Mouse (Mus musculus) myocyte (in vitro differentiated cells): ENCODE results near the gene Bhmt2. TPM values are rescaled to one million over a fixed set of nuclear protein-coding genes. Genes with fewer than 3 reads are reported as not detected.

Experiments used
- H3K27me3 ChIP-seq: one replicate; pipeline ENCODE4 v1.6.1; 2011; ENCODE audit not compliant: control insufficient read depth, insufficient read depth, insufficient read length
- H3K36me3 ChIP-seq: one replicate; pipeline ENCODE4 v1.6.1; 2011; ENCODE audit not compliant: control insufficient read depth, insufficient read depth
- H3K4me2 ChIP-seq: one replicate; pipeline ENCODE4 v1.6.1; 2011; ENCODE audit warnings: low read depth, control low read depth
- H3K4me3 ChIP-seq: one replicate; pipeline ENCODE4 v1.5.1; 2011; ENCODE audit warnings: mild to moderate bottlenecking, control low read depth, moderate library complexity
- H3K79me2 ChIP-seq: one replicate; pipeline ENCODE4 v1.6.1; 2011; ENCODE audit not compliant: control insufficient read depth, insufficient read depth
- H3ac ChIP-seq: one replicate; pipeline ENCODE4 v1.6.1; 2011; ENCODE audit not compliant: control insufficient read depth, insufficient read length
- CEBPB ChIP-seq: IDR thresholded peaks from 2 replicates; pipeline ENCODE4 v1.6.1; 2011; ENCODE audit warnings: mild to moderate bottlenecking, moderate library complexity; ENCODE audit not compliant: poor library complexity, insufficient read depth, severe bottlenecking
- E2F4 ChIP-seq: IDR thresholded peaks from one replicate; pipeline ENCODE4 v1.6.1; 2011; ENCODE audit warnings: mild to moderate bottlenecking, control low read depth, moderate library complexity; ENCODE audit not compliant: insufficient read depth
- MAX ChIP-seq: IDR thresholded peaks from one replicate; pipeline ENCODE4 v1.6.1; 2011; ENCODE audit warnings: low read depth, mild to moderate bottlenecking, control low read depth
- MYOD1 ChIP-seq, 3 experiments: IDR thresholded peaks; one replicate each; pipeline ENCODE4 v1.6.1; 2011; ENCODE audit warnings: control low read depth in 2 of 3, low read depth in 2 of 3, mild to moderate bottlenecking in 2 of 3, moderate library complexity in 1 of 3; ENCODE audit not compliant: insufficient read length in 2 of 3, control insufficient read depth in 1 of 3
- MYOG ChIP-seq, 3 experiments: IDR thresholded peaks; one replicate each; pipeline ENCODE4 v1.6.1; 2011; ENCODE audit warnings: control low read depth in 2 of 3, low read depth in 2 of 3, mild to moderate bottlenecking in 2 of 3; ENCODE audit not compliant: insufficient read length in 2 of 3, control insufficient read depth in 1 of 3, insufficient read depth in 1 of 3
- POLR2A ChIP-seq: IDR thresholded peaks from one replicate; pipeline ENCODE4 v1.6.1; 2011; ENCODE audit warnings: low read depth, mild to moderate bottlenecking, control low read depth, moderate library complexity; ENCODE audit not compliant: insufficient read length
- POLR2AphosphoS2 ChIP-seq: IDR thresholded peaks from one replicate; pipeline ENCODE4 v1.6.1; 2011; ENCODE audit warnings: low read depth, control low read depth; ENCODE audit not compliant: insufficient read length
- REST ChIP-seq: IDR thresholded peaks from one replicate; pipeline ENCODE4 v1.6.1; 2011; ENCODE audit warnings: mild to moderate bottlenecking, control low read depth, moderate library complexity; ENCODE audit not compliant: insufficient read depth, insufficient read length
- SRF ChIP-seq: IDR thresholded peaks from one replicate; pipeline ENCODE4 v1.6.1; 2011; ENCODE audit warnings: low read depth; ENCODE audit not compliant: control insufficient read depth, insufficient read length
- TCF12 ChIP-seq: IDR thresholded peaks from one replicate; pipeline ENCODE4 v1.6.1; 2011; ENCODE audit warnings: mild to moderate bottlenecking, control low read depth; ENCODE audit not compliant: poor library complexity, insufficient read depth, severe bottlenecking
- TCF3 ChIP-seq: IDR thresholded peaks from one replicate; pipeline ENCODE4 v1.6.1; 2011; ENCODE audit warnings: low read depth, control low read depth; ENCODE audit not compliant: insufficient read length
- USF1 ChIP-seq: IDR thresholded peaks from one replicate; pipeline ENCODE4 v1.6.1; 2011; ENCODE audit warnings: low read depth, mild to moderate bottlenecking, control low read depth, moderate library complexity
- polyA plus RNA-seq: library from polyadenylated mRNA; unstranded; fragments of >200 nt; fragmentation: generic; extraction: Trizol; gene quantifications from one replicate; pipeline ENCODE4 v1.2.1, GENCODE M21; 2012; ENCODE audit warnings: missing spikeins

The Bhmt2 gene
- polyA plus RNA-seq, 1 experiment = not detected

GRCm38 (mm10) chr13:93628861-93629260 lies 45.2 kb downstream of the Bhmt2 start:
- H3K79me2 ChIP-seq = no peaks in the 10 kb centered on the region
- no peaks in the 10 kb centered on the region for H3K36me3 ChIP-seq
- no peak overlapping the region for H3ac ChIP-seq
- TF ChIP-seq REST = no peak
- TF ChIP-seq SRF = no peak
- H3K4me3 ChIP-seq = no peak overlapping the region
- H3K4me2 ChIP-seq = no peak overlapping the region
- H3K27me3 ChIP-seq = peaks cover 13% of the 10 kb centered on the region

GRCm38 (mm10) chr13:93614361-93614948 lies 59.6 kb downstream of the Bhmt2 start:
- H3K4me3 ChIP-seq = no peak overlapping the region
- H3K27me3 ChIP-seq = no peaks in the 10 kb centered on the region
- TF ChIP-seq MYOD1 (IDR thresholded peaks at IDR 0.05; ENCODE audit: control insufficient read depth in 1 of 3, insufficient read length in 2 of 3, low read depth in 2 of 3) (no peak), REST (no peak), MYOG (IDR thresholded peaks at IDR 0.05; ENCODE audit: control insufficient read depth in 1 of 3, insufficient read depth in 1 of 3, insufficient read length in 2 of 3, low read depth in 2 of 3) (no peak)
- no peak overlapping the region for H3ac ChIP-seq
- H3K79me2 ChIP-seq = no peaks in the 10 kb centered on the region
- no peak overlapping the region for H3K4me2 ChIP-seq
- H3K36me3 ChIP-seq = no peaks in the 10 kb centered on the region

- H3K36me3 ChIP-seq = no peaks in the 10 kb centered on the region
- no peak overlapping the region for H3K4me3 ChIP-seq
- no peak overlapping the region for H3K4me2 ChIP-seq
- TF ChIP-seq MAX = no peak
- no peaks in the 10 kb centered on the region for H3K27me3 ChIP-seq
- no peak overlapping the region for H3ac ChIP-seq
- H3K79me2 ChIP-seq = no peaks in the 10 kb centered on the region
Observed at GRCm38 (mm10) chr13:93613771-93614170, 60.3 kb downstream of the Bhmt2 start.

GRCm38 (mm10) chr13:93612660-93613607 lies 61.2 kb downstream of the Bhmt2 start:
- no peak for TF ChIP-seq TCF3
- Histone ChIP-seq H3K4me3 (no peak overlapping the region), H3K79me2 (no peaks in the 10 kb centered on the region), H3K36me3 (no peaks in the 10 kb centered on the region), H3ac (no peak overlapping the region), H3K27me3 (no peaks in the 10 kb centered on the region), H3K4me2 (no peak overlapping the region)

- H3K4me2 ChIP-seq = no peak overlapping the region
- no peak for TF ChIP-seq MYOG (IDR thresholded peaks at IDR 0.05; ENCODE audit: control insufficient read depth in 1 of 3, insufficient read depth in 1 of 3, insufficient read length in 2 of 3, low read depth in 2 of 3)
Observed at GRCm38 (mm10) chr13:93608476-93608875, 65.6 kb downstream of the Bhmt2 start.

GRCm38 (mm10) chr13:93607701-93608100 lies 66.4 kb downstream of the Bhmt2 start:
- H3K4me2 ChIP-seq = no peak overlapping the region
- no peak overlapping the region for H3ac ChIP-seq
- H3K79me2 ChIP-seq = no peaks in the 10 kb centered on the region
- no peaks in the 10 kb centered on the region for H3K36me3 ChIP-seq
- H3K27me3 ChIP-seq = no peaks in the 10 kb centered on the region
- no peak overlapping the region for H3K4me3 ChIP-seq
- TF ChIP-seq MYOD1 (IDR thresholded peaks at IDR 0.05; ENCODE audit: control insufficient read depth in 1 of 3, insufficient read length in 2 of 3, low read depth in 2 of 3) = no peak
- no peak for TF ChIP-seq TCF12
- no peak for TF ChIP-seq POLR2A
- no peak for TF ChIP-seq USF1
- no peak for TF ChIP-seq MYOG (IDR thresholded peaks at IDR 0.05; ENCODE audit: control insufficient read depth in 1 of 3, insufficient read depth in 1 of 3, insufficient read length in 2 of 3, low read depth in 2 of 3)
- TF ChIP-seq MAX = no peak
- TF ChIP-seq REST = no peak
- TF ChIP-seq TCF3 = no peak
- no peak for TF ChIP-seq CEBPB
- no peak for TF ChIP-seq E2F4
- no peak for TF ChIP-seq POLR2AphosphoS2
- TF ChIP-seq SRF = no peak

More at GRCm38 (mm10) chr13:93608476-93608875, 65.6 kb downstream of the Bhmt2 start:
- no peak overlapping the region for H3ac ChIP-seq
- H3K79me2 ChIP-seq = no peaks in the 10 kb centered on the region
- no peak overlapping the region for H3K4me3 ChIP-seq
- no peaks in the 10 kb centered on the region for H3K36me3 ChIP-seq
- no peaks in the 10 kb centered on the region for H3K27me3 ChIP-seq
